Mouse (Mus musculus) forebrain, embryonic 10.5 days (tissue): Measurements from ENCODE around the gene Galnt18. TPM values are rescaled to one million over a fixed set of nuclear protein-coding genes. Genes with fewer than 3 reads are reported as not detected.

Experiments
- DNase-seq: peaks from one replicate; pipeline ENCODE4 v3.0.0-alpha.2; 2017; ENCODE audit warnings: low spot score; ENCODE audit errors: extremely low spot score
- H3K27ac ChIP-seq: fragments of 300-500 bp; sonication (generic); 2 replicates; pipeline ENCODE4 v1.5.1; 2016; ENCODE audit warnings: mild to moderate bottlenecking
- H3K27me3 ChIP-seq: fragments of 300-500 bp; sonication (generic); 2 replicates; pipeline ENCODE4 v1.6.1; 2016; ENCODE audit warnings: mild to moderate bottlenecking; ENCODE audit not compliant: poor library complexity, severe bottlenecking
- H3K36me3 ChIP-seq: fragments of 300-500 bp; sonication (generic); replicated peaks from 2 replicates; pipeline ENCODE4 v1.6.1; 2016; ENCODE audit warnings: mild to moderate bottlenecking, moderate library complexity
- H3K4me1 ChIP-seq: fragments of 300-500 bp; sonication (generic); 2 replicates; pipeline ENCODE4 v1.6.1; 2016
- H3K4me3 ChIP-seq: fragments of 300-500 bp; sonication (generic); 2 replicates; pipeline ENCODE4 v1.5.1; 2016; ENCODE audit warnings: mild to moderate bottlenecking, moderate library complexity
- H3K9me3 ChIP-seq: fragments of 300-500 bp; sonication (generic); 2 replicates; pipeline ENCODE4 v1.6.1; 2016; ENCODE audit warnings: mild to moderate bottlenecking, moderate library complexity
- WGBS: fragments of 180-500 bp; shearing (Covaris S2); methylation state at CpG from one replicate; pipeline ENCODE4 v1.1.7; 2016; 5-methylcytosine and 5-hydroxymethylcytosine counted together
- polyA plus RNA-seq: library from polyadenylated mRNA; unstranded; fragments of >200 nt; fragmentation: Nextera tagmentation; extraction: Ambion mirVana; gene quantifications from 2 replicates; pipeline ENCODE4 v1.2.1, GENCODE M21; 2016

The Galnt18 gene
- polyA plus RNA-seq, 1 experiment from 2014 or later = 4.9 TPM

- Histone ChIP-seq H3K4me1 (peaks cover 8% of the 10 kb centered on the region), H3K4me3 (no peak overlapping the region), H3K9me3 (no peaks in the 10 kb centered on the region), H3K36me3 (no peaks in the 10 kb centered on the region), H3K27ac (no peak overlapping the region), H3K27me3 (no peaks in the 10 kb centered on the region)
- no peak for DNase-seq
- 59% methylated on average over 6 of the region's 6 CpGs for WGBS
Measured at GRCm38 (mm10) chr7:111791347-111791746, 11.6 kb upstream of the Galnt18 start.

GRCm38 (mm10) chr7:111787921-111788320, 8.1 kb upstream of the Galnt18 start:
- no peak for DNase-seq
- no peaks in the 10 kb centered on the region for H3K9me3 ChIP-seq
- no peaks in the 10 kb centered on the region for H3K36me3 ChIP-seq
- H3K27me3 ChIP-seq = no peaks in the 10 kb centered on the region
- H3K4me3 ChIP-seq = no peak overlapping the region
- H3K27ac ChIP-seq = no peak overlapping the region
- WGBS = 81% methylated on average over 2 of the region's 2 CpGs
- peaks cover 8% of the 10 kb centered on the region for H3K4me1 ChIP-seq

GRCm38 (mm10) chr7:111785478-111785877, 5.7 kb upstream of the Galnt18 start:
- H3K9me3 ChIP-seq = no peaks in the 10 kb centered on the region
- 86% methylated on average over 8 of the region's 8 CpGs for WGBS
- no peak overlapping the region for H3K27ac ChIP-seq
- no peak overlapping the region for H3K4me3 ChIP-seq
- DNase-seq = no peak
- H3K4me1 ChIP-seq = no peaks in the 10 kb centered on the region
- H3K27me3 ChIP-seq = peaks cover 15% of the 10 kb centered on the region
- no peaks in the 10 kb centered on the region for H3K36me3 ChIP-seq

GRCm38 (mm10) chr7:111782126-111782525, 2.3 kb upstream of the Galnt18 start:
- whole genome bisulfite sequencing = 62% methylated on average over 5 of the region's 5 CpGs
- H3K27ac ChIP-seq = no peak overlapping the region

GRCm38 (mm10) chr7:111781316-111781715, 1.5 kb upstream of the Galnt18 start:
- Histone ChIP-seq H3K27ac (no peak overlapping the region), H3K36me3 (no peaks in the 10 kb centered on the region), H3K4me3 (no peak overlapping the region), H3K4me1 (peaks cover 21% of the 10 kb centered on the region), H3K9me3 (no peaks in the 10 kb centered on the region), H3K27me3 (peaks cover 52% of the 10 kb centered on the region)
- no peak for DNase-seq
- WGBS = 91% methylated on average over 6 of the region's 6 CpGs

More at GRCm38 (mm10) chr7:111782126-111782525, 2.3 kb upstream of the Galnt18 start:
- Histone ChIP-seq H3K27me3 (peaks cover 44% of the 10 kb centered on the region), H3K4me1 (peaks cover 21% of the 10 kb centered on the region), H3K9me3 (no peaks in the 10 kb centered on the region), H3K4me3 (no peak overlapping the region), H3K36me3 (no peaks in the 10 kb centered on the region)
- DNase-seq = peak; percentile 66

GRCm38 (mm10) chr7:111778789-111779503, 831 bp downstream of the Galnt18 start:
- no peaks in the 10 kb centered on the region for H3K9me3 ChIP-seq
- H3K27ac ChIP-seq = peak overlapping the region; percentile 72
- 22% methylated on average over 27 of the region's 27 CpGs for WGBS
- H3K4me1 ChIP-seq = peaks cover 21% of the 10 kb centered on the region
- H3K4me3 ChIP-seq = peak overlapping the region; percentile 62
- DNase-seq = peak; percentile 48
- H3K36me3 ChIP-seq = no peaks in the 10 kb centered on the region
- H3K27me3 ChIP-seq = peaks cover 52% of the 10 kb centered on the region

GRCm38 (mm10) chr7:111778212-111778611, 1.6 kb downstream of the Galnt18 start:
- 70% methylated on average over 7 of the region's 7 CpGs for WGBS
- Histone ChIP-seq H3K27me3 (peaks cover 52% of the 10 kb centered on the region), H3K36me3 (no peaks in the 10 kb centered on the region), H3K4me1 (peaks cover 21% of the 10 kb centered on the region), H3K4me3 (peak overlapping the region; percentile 62; the same call in 1 of the 2 replicates), H3K9me3 (no peaks in the 10 kb centered on the region), H3K27ac (no peak overlapping the region)
- DNase-seq = no peak

GRCm38 (mm10) chr7:111777186-111777585, 2.6 kb downstream of the Galnt18 start:
- no peak for DNase-seq
- Histone ChIP-seq H3K27me3 (peaks cover 52% of the 10 kb centered on the region), H3K27ac (no peak overlapping the region), H3K36me3 (no peaks in the 10 kb centered on the region), H3K4me3 (no peak overlapping the region), H3K9me3 (no peaks in the 10 kb centered on the region), H3K4me1 (peaks cover 21% of the 10 kb centered on the region)
- 85% methylated on average over 2 of the region's 2 CpGs for WGBS

GRCm38 (mm10) chr7:111776160-111776559, 3.6 kb downstream of the Galnt18 start:
- DNase-seq = no peak
- WGBS = 88% methylated on average over 7 of the region's 7 CpGs

GRCm38 (mm10) chr7:111772398-111772797, 7.4 kb downstream of the Galnt18 start:
- no peaks in the 10 kb centered on the region for H3K9me3 ChIP-seq
- DNase-seq = no peak
- no peaks in the 10 kb centered on the region for H3K4me1 ChIP-seq
- 87% methylated on average over 2 of the region's 2 CpGs for WGBS
- no peak overlapping the region for H3K4me3 ChIP-seq
- H3K27ac ChIP-seq = no peak overlapping the region
- H3K27me3 ChIP-seq = peaks cover 10% of the 10 kb centered on the region; the same call in 1 of the 2 replicates
- no peaks in the 10 kb centered on the region for H3K36me3 ChIP-seq

More at GRCm38 (mm10) chr7:111776160-111776559, 3.6 kb downstream of the Galnt18 start:
- no peaks in the 10 kb centered on the region for H3K9me3 ChIP-seq
- H3K4me3 ChIP-seq = no peak overlapping the region
- peaks cover 43% of the 10 kb centered on the region for H3K27me3 ChIP-seq
- H3K36me3 ChIP-seq = no peaks in the 10 kb centered on the region
- peaks cover 21% of the 10 kb centered on the region for H3K4me1 ChIP-seq
- H3K27ac ChIP-seq = no peak overlapping the region

- no peak for DNase-seq
- H3K27ac ChIP-seq = no peak overlapping the region
- no peak overlapping the region for H3K4me3 ChIP-seq
- H3K27me3 ChIP-seq = 0 out of 2 replicates have a peak, but pooled peaks cover under 1% of the 10 kb centered on the region
- H3K9me3 ChIP-seq = no peaks in the 10 kb centered on the region
- no peaks in the 10 kb centered on the region for H3K4me1 ChIP-seq
- 87% methylated on average over 8 of the region's 8 CpGs for WGBS
- no peaks in the 10 kb centered on the region for H3K36me3 ChIP-seq
Measured at GRCm38 (mm10) chr7:111771251-111771801, 8.5 kb downstream of the Galnt18 start.

- 89% methylated on average over 3 of the region's 3 CpGs for WGBS
Measured at GRCm38 (mm10) chr7:111770585-111770984, 9.2 kb downstream of the Galnt18 start.

GRCm38 (mm10) chr7:111766145-111766767, 13.5 kb downstream of the Galnt18 start:
- Histone ChIP-seq H3K36me3 (no peaks in the 10 kb centered on the region), H3K9me3 (no peaks in the 10 kb centered on the region), H3K27me3 (no peaks in the 10 kb centered on the region), H3K27ac (no peak overlapping the region), H3K4me1 (peaks cover 7% of the 10 kb centered on the region; the same call in 1 of the 2 replicates), H3K4me3 (no peak overlapping the region)
- 91% methylated on average over 9 of the region's 9 CpGs for WGBS
- no peak for DNase-seq

More at GRCm38 (mm10) chr7:111770585-111770984, 9.2 kb downstream of the Galnt18 start:
- DNase-seq = no peak
- Histone ChIP-seq H3K27ac (no peak overlapping the region), H3K4me3 (no peak overlapping the region), H3K27me3 (no peaks in the 10 kb centered on the region), H3K36me3 (no peaks in the 10 kb centered on the region), H3K9me3 (no peaks in the 10 kb centered on the region), H3K4me1 (no peaks in the 10 kb centered on the region)
